Mouse (Mus musculus) small intestine, adult 2 months (tissue): ENCODE data around the gene Hapln2.

Experiments
- CTCF ChIP-seq: fragments of 200-500 bp; IDR thresholded peaks from 2 replicates; pipeline ENCODE4 v1.5.1; 2012; ENCODE audit warnings: low read depth, mild to moderate bottlenecking, control low read depth, inconsistent platforms, low read length, moderate library complexity, mixed read lengths; ENCODE audit not compliant: insufficient replicate concordance, insufficient read length; ENCODE audit errors: extremely low read depth
- POLR2A ChIP-seq: fragments of 200-500 bp; IDR thresholded peaks from 2 replicates; pipeline ENCODE4 v1.6.1; 2012; ENCODE audit warnings: low read depth, mild to moderate bottlenecking, control low read depth, inconsistent platforms, low read length, moderate library complexity

GRCm38 (mm10) chr3:88073631-88074030, 46.2 kb upstream of the Hapln2 start:
- TF ChIP-seq CTCF (no peak), POLR2A (no peak)
